In genomic region chr17:23192453-23193379, GRCm38 (mm10) we compare ENCODE assay signal across 8 mouse cellular contexts. TPM values are rescaled to one million over a fixed set of nuclear protein-coding genes. Genes with fewer than 3 reads are reported as not detected.
DNase-seq lines count a peak whose midpoint lies in the region; ATAC-seq and TF ChIP-seq lines count a peak whose summit lies in the region.

Gene Zfp40, minus strand, starts transcription at chr17:23193252.

- no peaks in the 10 kb centered on the region for H3K36me3 ChIP-seq in ES-Bruce4 (ENCODE audit: control insufficient read depth, insufficient read depth, low read length, poor library complexity, severe bottlenecking)
- H3K36me3 ChIP-seq in forebrain, embryonic 13.5 days (ENCODE audit: poor library complexity, severe bottlenecking) = peaks cover 10% of the 10 kb centered on the region
- H3K36me3 ChIP-seq in liver, postnatal 0 days (replicated peaks; ENCODE audit: insufficient read depth, low read length) = peaks cover 4% of the 10 kb centered on the region; the same call in 1 of the 2 replicates
- peaks cover 3% of the 10 kb centered on the region; the same call in 1 of the 2 replicates for H3K36me3 ChIP-seq in neural tube, embryonic 14.5 days (ENCODE audit: control insufficient read depth, insufficient read depth, low read length)

- TF ChIP-seq EP300 in ES-Bruce4 (IDR thresholded peaks at IDR 0.05; ENCODE audit: insufficient read depth, low read depth, low read length) = no peak
- no peak for TF ChIP-seq EP300 in liver, postnatal 0 days (IDR thresholded peaks at IDR 0.05; ENCODE audit: low read depth)

- H3K27me3 ChIP-seq in ES-Bruce4 (ENCODE audit: control insufficient read depth, insufficient read depth, low read length, poor library complexity, severe bottlenecking) = no peaks in the 10 kb centered on the region
- H3K27me3 ChIP-seq in forebrain, embryonic 13.5 days = no peaks in the 10 kb centered on the region
- H3K27me3 ChIP-seq in liver, postnatal 0 days (ENCODE audit: insufficient read depth, low read length) = no peaks in the 10 kb centered on the region
- no peaks in the 10 kb centered on the region for H3K27me3 ChIP-seq in neural tube, embryonic 14.5 days (ENCODE audit: control insufficient read depth, insufficient read depth, low read length)

- DNase-seq in heart, postnatal 10 days = peak; percentile 96
- DNase-seq in large intestine, adult 2 months (ENCODE audit: low read depth, low spot score) = peak; percentile 76
- DNase-seq in liver, postnatal 0 days = peak; percentile 89
- DNase-seq in testis, postnatal 10 days (ENCODE audit: low spot score) = peak; percentile 96

- no peaks in the 10 kb centered on the region for H3K9me3 ChIP-seq in ES-Bruce4 (replicated peaks; ENCODE audit: control insufficient read depth, insufficient read depth, low read length, poor library complexity, severe bottlenecking)
- H3K9me3 ChIP-seq in forebrain, embryonic 13.5 days (replicated peaks) = no peaks in the 10 kb centered on the region
- no peaks in the 10 kb centered on the region for H3K9me3 ChIP-seq in liver, postnatal 0 days (ENCODE audit: low read length)
- no peaks in the 10 kb centered on the region for H3K9me3 ChIP-seq in neural tube, embryonic 14.5 days (ENCODE audit: control insufficient read depth, low read length)

- 4% methylated on average over 27 of the region's 27 CpGs for WGBS in forebrain, embryonic 13.5 days
- WGBS in large intestine, adult 2 months = 2% methylated on average over 27 of the region's 27 CpGs
- WGBS in liver, postnatal 0 days (ENCODE audit: insufficient replicate concordance) = 2% methylated on average over 27 of the region's 27 CpGs
- 4% methylated on average over 27 of the region's 27 CpGs for WGBS in neural tube, embryonic 14.5 days

- no peak within 1 kb of the TSS for H3K27ac ChIP-seq in ES-Bruce4 (ENCODE audit: insufficient read depth, low read length)
- peak within 1 kb of the TSS; percentile 69 for H3K27ac ChIP-seq in forebrain, embryonic 13.5 days
- H3K27ac ChIP-seq in liver, postnatal 0 days (ENCODE audit: low read depth) = peak within 1 kb of the TSS; percentile 59; the same call in 1 of the 2 replicates
- H3K27ac ChIP-seq in neural tube, embryonic 14.5 days (ENCODE audit: low read depth, low read length) = peak within 1 kb of the TSS; percentile 74

- H3K4me2 ChIP-seq in forebrain, embryonic 13.5 days = peak within 1 kb of the TSS; percentile 73
- H3K4me2 ChIP-seq in liver, postnatal 0 days (ENCODE audit: low read depth, low read length) = peak within 1 kb of the TSS; percentile 93
- peak within 1 kb of the TSS; percentile 71 for H3K4me2 ChIP-seq in neural tube, embryonic 14.5 days (ENCODE audit: low read depth, low read length)

- peak within 1 kb of the TSS; percentile 85 for H3K4me3 ChIP-seq in ES-Bruce4 (ENCODE audit: low read depth, low read length)
- H3K4me3 ChIP-seq in forebrain, embryonic 13.5 days = peak within 1 kb of the TSS; percentile 80
- peak within 1 kb of the TSS; percentile 60 for H3K4me3 ChIP-seq in liver, postnatal 0 days (ENCODE audit: low read depth, low read length)
- peak within 1 kb of the TSS; percentile 60 for H3K4me3 ChIP-seq in neural tube, embryonic 14.5 days (ENCODE audit: low read depth, low read length)

- peak; percentile 30 for TF ChIP-seq POLR2A in ES-Bruce4 (IDR thresholded peaks at IDR 0.05; ENCODE audit: insufficient read depth, low read length)

- no peak for TF ChIP-seq CTCF in ES-Bruce4 (IDR thresholded peaks at IDR 0.05; ENCODE audit: low read depth, low read length)
- TF ChIP-seq CTCF in liver, postnatal 0 days (IDR thresholded peaks at IDR 0.05; ENCODE audit: low read depth) = no peak

- no peaks in the 10 kb centered on the region for H3K4me1 ChIP-seq in ES-Bruce4 (ENCODE audit: control insufficient read depth, insufficient read depth, low read length)
- peaks cover 15% of the 10 kb centered on the region for H3K4me1 ChIP-seq in forebrain, embryonic 13.5 days
- H3K4me1 ChIP-seq in liver, postnatal 0 days (ENCODE audit: insufficient read depth) = peaks cover 7% of the 10 kb centered on the region; the same call in 1 of the 2 replicates
- peaks cover 15% of the 10 kb centered on the region for H3K4me1 ChIP-seq in neural tube, embryonic 14.5 days (ENCODE audit: control insufficient read depth, insufficient read depth, low read length)

- intact Hi-C loops in heart, postnatal 10 days (cut with DNase I) = loop anchor here (5.0 to 10.0 kb wide), 4 partner anchors 325 to 765 kb away; partner anchors contain the start of gene Zfp945

- H3K9ac ChIP-seq in ES-Bruce4 (ENCODE audit: low read depth, poor library complexity, severe bottlenecking) = peak within 1 kb of the TSS; percentile 55
- H3K9ac ChIP-seq in forebrain, embryonic 13.5 days = peak within 1 kb of the TSS; percentile 82
- H3K9ac ChIP-seq in liver, postnatal 0 days (replicated peaks) = peak within 1 kb of the TSS; percentile 64
- H3K9ac ChIP-seq in neural tube, embryonic 14.5 days (replicated peaks; ENCODE audit: low read depth, low read length) = peak within 1 kb of the TSS; percentile 74

- ATAC-seq in cerebellum, adult (ENCODE audit: insufficient number of reproducible peaks, low FRiP score, low TSS enrichment) = peak; percentile 97
- ATAC-seq in forebrain, embryonic 13.5 days = peak; percentile 100
- ATAC-seq in liver, postnatal 0 days = peak; percentile 100
- peak; percentile 100 for ATAC-seq in neural tube, embryonic 14.5 days (ENCODE audit: low read depth)

RNA-seq across cellular contexts. Expression of gene Zfp40, which starts in this region (rescaled TPM):
- polyA plus RNA-seq in ES-Bruce4 (2011; ENCODE audit: insufficient read depth, insufficient read length, low read depth, missing spikeins) = 5.7 and 6.7 TPM in 2 replicates
- 23.5 and 24.7 TPM in 2 replicates for polyA plus RNA-seq in forebrain, embryonic 13.5 days (2015; fragmentation: Nextera tagmentation; extraction: Ambion mirVana)
- 1 to 10 TPM; 7.9 to 9.0 TPM for total RNA-seq in heart, postnatal 10 days (2021)
- polyA plus RNA-seq in large intestine, adult 2 months (2012; rRNA removed) = 0.43 and 0.52 TPM in 2 replicates
- polyA plus RNA-seq in liver, postnatal 0 days (2015; fragmentation: Nextera tagmentation; extraction: Ambion mirVana) = 1.4 and 2.0 TPM in 2 replicates
- polyA plus RNA-seq in neural tube, embryonic 14.5 days (2014; fragmentation: Nextera tagmentation; extraction: Ambion mirVana) = 30.6 and 32.6 TPM in 2 replicates

Comparison
In these comparisons a context has a peak if more than half of its experiments do, and no peak if none do; other contexts are left out.
1. Peak in DNase-seq in large intestine, adult 2 months; RNA of the gene not detected or under 1 TPM.